Mouse (Mus musculus): ENCODE results near the gene Ergic2.

GRCm38 (mm10) chr6:148222686-148223085 is 10.5 kb upstream of the Ergic2 start:
- TF ChIP-seq CTCF (IDR thresholded peaks at IDR 0.05; ENCODE audit: extremely low read depth, insufficient read depth, low read length), result no peak
- TF ChIP-seq POLR2A (IDR thresholded peaks at IDR 0.05; ENCODE audit: extremely low read depth, insufficient read depth, low read length), result no peak

All from cortical plate, adult 2 months (tissue).